Mouse (Mus musculus): Measurements from ENCODE around the gene Chrna9. TPM values are rescaled to one million over a fixed set of nuclear protein-coding genes. Genes with fewer than 3 reads are reported as not detected.

Gene Chrna9
- polyA plus RNA-seq, 2 experiments = not detected

GRCm38 (mm10) chr5:65920701-65921426 is 13.9 kb upstream of the Chrna9 start:
- H3K9ac ChIP-seq (replicated peaks) = no peak overlapping the region
- no peak overlapping the region for H3K27ac ChIP-seq
- no peaks in the 10 kb centered on the region for H3K9me3 ChIP-seq (ENCODE audit: control insufficient read depth, low read length)
- 0 out of 4 replicates have a peak, but pooled peaks cover 0 to 4% of the 10 kb centered on the region in 2 experiments for H3K4me1 ChIP-seq (replicated peaks; ENCODE audit: control insufficient read depth in 2 of 2, insufficient read depth in 2 of 2, low read length in 1 of 2)
- ATAC-seq (ENCODE audit: insufficient read depth) (no peak), DNase-seq (ENCODE audit: low read depth in 3 of 3, low spot score in 3 of 3) (no peak)
- H3K4me3 ChIP-seq (ENCODE audit: insufficient read depth in 1 of 2, low read depth in 2 of 2, low read length in 2 of 2) = no peak overlapping the region
- H3K27me3 ChIP-seq (ENCODE audit: control insufficient read depth, insufficient read depth, low read length) = no peaks in the 10 kb centered on the region
- no peak for TF ChIP-seq EP300 (IDR thresholded peaks at IDR 0.05; ENCODE audit: low read depth)
- TF ChIP-seq CTCF (IDR thresholded peaks at IDR 0.05; ENCODE audit: low read depth) = no peak
- WGBS (ENCODE audit: insufficient replicate concordance) = 60% methylated on average over 12 of the region's 12 CpGs
- no peak overlapping the region for H3K4me2 ChIP-seq (ENCODE audit: low read depth)
- no peaks in the 10 kb centered on the region for H3K36me3 ChIP-seq (replicated peaks; ENCODE audit: control insufficient read depth, insufficient read depth, low read depth)

- no peak for DNase-seq (ENCODE audit: low read depth in 3 of 3, low spot score in 3 of 3)
Observed at GRCm38 (mm10) chr5:65921477-65922138, 13.1 kb upstream of the Chrna9 start.

DNA sequence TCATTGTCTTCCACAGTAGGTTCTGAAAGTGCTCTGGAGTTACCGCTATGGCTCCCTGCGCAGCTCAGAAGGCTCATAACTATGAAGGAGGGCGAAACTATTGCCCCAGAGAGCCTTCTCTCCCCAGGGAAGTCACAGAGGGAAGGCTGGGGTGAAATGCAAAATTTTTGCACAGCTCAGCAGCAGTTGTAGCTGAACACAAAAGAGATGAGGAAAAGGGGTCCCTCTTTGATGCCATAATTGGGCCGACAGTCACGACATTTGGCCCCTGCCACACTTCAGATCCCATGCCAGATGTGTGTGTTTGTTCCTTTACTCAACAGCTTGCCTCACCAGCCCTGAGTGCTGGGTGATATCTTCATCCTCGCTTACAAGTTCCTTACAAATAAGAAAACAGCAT is 8.1 kb upstream of the Chrna9 start:
- H3K4me3 ChIP-seq (ENCODE audit: insufficient read depth in 1 of 2, low read depth in 2 of 2, low read length in 2 of 2) = no peak overlapping the region
- no peak for DNase-seq (ENCODE audit: low read depth in 3 of 3, low spot score in 3 of 3)

More at GRCm38 (mm10) chr5:65921477-65922138, 13.1 kb upstream of the Chrna9 start:
- Histone ChIP-seq H3K36me3 (replicated peaks; ENCODE audit: control insufficient read depth, insufficient read depth, low read depth) (no peaks in the 10 kb centered on the region), H3K27me3 (ENCODE audit: control insufficient read depth, insufficient read depth, low read length) (no peaks in the 10 kb centered on the region), H3K27ac (no peak overlapping the region), H3K4me3 (ENCODE audit: insufficient read depth in 1 of 2, low read depth in 2 of 2, low read length in 2 of 2) (no peak overlapping the region), H3K9me3 (ENCODE audit: control insufficient read depth, low read length) (no peaks in the 10 kb centered on the region), H3K4me2 (ENCODE audit: low read depth) (no peak overlapping the region), H3K4me1 (replicated peaks; ENCODE audit: control insufficient read depth in 2 of 2, insufficient read depth in 2 of 2, low read length in 1 of 2) (0 out of 4 replicates have a peak, but pooled peaks cover 0 to 4% of the 10 kb centered on the region in 2 experiments), H3K9ac (replicated peaks) (no peak overlapping the region)
- ATAC-seq (ENCODE audit: insufficient read depth) = no peak
- 56% methylated on average over 9 of the region's 9 CpGs for WGBS (ENCODE audit: insufficient replicate concordance)
- no peak for TF ChIP-seq CTCF (IDR thresholded peaks at IDR 0.05; ENCODE audit: low read depth)

DNA sequence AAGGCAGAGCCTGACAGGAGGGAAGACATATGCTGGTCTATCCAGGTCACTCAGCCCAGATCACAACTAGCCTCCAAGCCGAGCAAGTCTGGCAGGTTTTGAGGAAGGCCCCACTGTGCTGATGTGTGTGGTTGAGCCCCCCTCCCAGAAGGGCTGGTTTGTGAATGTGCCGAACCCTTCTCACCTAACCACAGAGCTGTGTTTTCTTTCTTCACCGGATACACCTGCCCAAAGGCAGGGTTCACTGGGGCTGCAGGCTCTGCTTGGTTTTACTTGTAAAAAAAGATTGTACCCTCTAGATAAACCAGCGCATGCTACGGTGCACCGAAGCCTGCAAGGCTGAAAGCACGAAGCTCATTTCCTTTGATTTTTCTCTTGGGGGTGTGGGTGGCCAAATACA is 5.6 kb upstream of the Chrna9 start:
- Histone ChIP-seq H3K27me3 (ENCODE audit: control insufficient read depth, insufficient read depth, low read length) (no peaks in the 10 kb centered on the region), H3K4me2 (ENCODE audit: low read depth) (no peak overlapping the region), H3K9ac (replicated peaks) (no peak overlapping the region), H3K36me3 (replicated peaks; ENCODE audit: control insufficient read depth, insufficient read depth, low read depth) (no peaks in the 10 kb centered on the region), H3K9me3 (ENCODE audit: control insufficient read depth, low read length) (no peaks in the 10 kb centered on the region), H3K4me1 (replicated peaks; ENCODE audit: control insufficient read depth in 2 of 2, insufficient read depth in 2 of 2, low read length in 1 of 2) (no peaks in the 10 kb centered on the region; a peak in 1 of 4 replicates), H3K27ac (no peak overlapping the region), H3K4me3 (ENCODE audit: insufficient read depth in 1 of 2, low read depth in 2 of 2, low read length in 2 of 2) (no peak overlapping the region)
- WGBS (ENCODE audit: insufficient replicate concordance) = 19% methylated on average over 7 of the region's 7 CpGs
- no peak for ATAC-seq (ENCODE audit: insufficient read depth)
- no peak for DNase-seq (ENCODE audit: low read depth in 3 of 3, low spot score in 3 of 3)
- TF ChIP-seq CTCF (IDR thresholded peaks at IDR 0.05; ENCODE audit: low read depth) (no peak), EP300 (IDR thresholded peaks at IDR 0.05; ENCODE audit: low read depth) (no peak)

More for the DNA sequence above, 8.1 kb upstream of the Chrna9 start:
- TF ChIP-seq CTCF (IDR thresholded peaks at IDR 0.05; ENCODE audit: low read depth) (no peak), EP300 (IDR thresholded peaks at IDR 0.05; ENCODE audit: low read depth) (no peak)
- H3K9me3 ChIP-seq (ENCODE audit: control insufficient read depth, low read length) = no peaks in the 10 kb centered on the region
- no peak overlapping the region for H3K27ac ChIP-seq
- H3K4me2 ChIP-seq (ENCODE audit: low read depth) = no peak overlapping the region
- no peak overlapping the region for H3K9ac ChIP-seq (replicated peaks)
- H3K4me1 ChIP-seq (replicated peaks; ENCODE audit: control insufficient read depth in 2 of 2, insufficient read depth in 2 of 2, low read length in 1 of 2) = no peaks in the 10 kb centered on the region; a peak in 1 of 4 replicates
- ATAC-seq (ENCODE audit: insufficient read depth) = no peak
- no peaks in the 10 kb centered on the region for H3K36me3 ChIP-seq (replicated peaks; ENCODE audit: control insufficient read depth, insufficient read depth, low read depth)
- no peaks in the 10 kb centered on the region for H3K27me3 ChIP-seq (ENCODE audit: control insufficient read depth, insufficient read depth, low read length)
- WGBS (ENCODE audit: insufficient replicate concordance) = 74% methylated on average over 6 of the region's 6 CpGs

DNA sequence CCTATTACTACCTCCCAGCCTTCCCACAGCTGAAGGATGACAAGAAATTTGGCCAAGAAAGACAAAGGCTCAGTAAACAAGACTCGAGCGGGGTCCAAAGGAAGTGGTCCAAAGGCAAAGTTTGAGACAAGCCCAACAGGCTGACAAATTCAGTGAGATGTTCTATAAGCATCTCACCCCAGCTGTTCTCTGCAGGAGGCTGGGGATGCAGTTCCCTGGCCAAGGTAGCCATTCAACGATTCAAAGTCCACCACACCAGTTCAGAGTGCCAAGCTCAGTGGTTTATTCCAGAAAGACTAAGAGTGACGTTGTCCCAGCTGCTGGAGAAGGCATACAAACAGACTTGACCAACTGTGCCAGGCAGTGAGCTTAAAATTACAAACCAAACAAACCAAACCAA is 4.5 kb upstream of the Chrna9 start:
- no peak overlapping the region for H3K4me2 ChIP-seq (ENCODE audit: low read depth)
- no peaks in the 10 kb centered on the region for H3K36me3 ChIP-seq (replicated peaks; ENCODE audit: control insufficient read depth, insufficient read depth, low read depth)
- no peaks in the 10 kb centered on the region for H3K9me3 ChIP-seq (ENCODE audit: control insufficient read depth, low read length)
- TF ChIP-seq EP300 (IDR thresholded peaks at IDR 0.05; ENCODE audit: low read depth) (no peak), CTCF (IDR thresholded peaks at IDR 0.05; ENCODE audit: low read depth) (no peak)
- 55% methylated on average over 4 of the region's 4 CpGs for WGBS (ENCODE audit: insufficient replicate concordance)
- H3K27me3 ChIP-seq (ENCODE audit: control insufficient read depth, insufficient read depth, low read length) = no peaks in the 10 kb centered on the region
- H3K9ac ChIP-seq (replicated peaks) = no peak overlapping the region
- no peaks in the 10 kb centered on the region; a peak in 1 of 4 replicates for H3K4me1 ChIP-seq (replicated peaks; ENCODE audit: control insufficient read depth in 2 of 2, insufficient read depth in 2 of 2, low read length in 1 of 2)
- ATAC-seq (ENCODE audit: insufficient read depth) = no peak
- no peak for DNase-seq (ENCODE audit: low read depth in 3 of 3, low spot score in 3 of 3)
- no peak overlapping the region for H3K27ac ChIP-seq
- no peak overlapping the region for H3K4me3 ChIP-seq (ENCODE audit: insufficient read depth in 1 of 2, low read depth in 2 of 2, low read length in 2 of 2)
